Mouse (Mus musculus): Measurements from ENCODE around the gene Il22ra1. TPM values are rescaled to one million over a fixed set of nuclear protein-coding genes. Genes with fewer than 3 reads are reported as not detected.

Il22ra1 gene
- polyA plus RNA-seq, 1 experiment from 2014 or later: not detected

DNA sequence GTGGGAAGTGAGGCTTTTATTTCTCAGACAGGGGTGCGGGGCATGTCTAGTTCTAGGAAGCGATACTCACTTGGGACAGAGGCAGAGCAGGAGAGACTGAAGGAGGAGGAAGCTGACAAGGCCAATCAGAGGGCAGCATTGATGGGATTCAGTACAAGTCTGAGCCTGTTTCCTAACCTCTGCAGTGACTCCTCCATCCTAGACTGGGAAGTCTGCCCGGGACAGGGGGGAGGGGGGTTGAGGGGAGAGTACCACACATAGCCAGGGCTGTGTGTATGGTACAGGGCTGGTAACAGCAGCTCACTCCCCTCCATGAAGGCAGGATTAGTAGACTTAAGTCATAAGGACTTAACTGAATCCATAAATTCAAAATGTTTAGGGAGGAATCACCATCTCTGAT is 52.3 kb downstream of the Il22ra1 start:
- no peak for ATAC-seq (ENCODE audit: low FRiP score)
- no peaks in the 10 kb centered on the region; the same call in 1 of the 2 replicates for H3K4me1 ChIP-seq
- no peak overlapping the region for H3K4me2 ChIP-seq (replicated peaks)
- no peaks in the 10 kb centered on the region for H3K9me3 ChIP-seq (replicated peaks)
- WGBS: 78% methylated on average over 3 of the region's 3 CpGs
- H3K36me3 ChIP-seq: no peaks in the 10 kb centered on the region
- no peaks in the 10 kb centered on the region for H3K27me3 ChIP-seq
- no peak overlapping the region for H3K4me3 ChIP-seq
- no peak overlapping the region for H3K27ac ChIP-seq
- no peak overlapping the region for H3K9ac ChIP-seq

- Histone ChIP-seq H3K9ac (no peak overlapping the region), H3K27me3 (no peaks in the 10 kb centered on the region), H3K9me3 (replicated peaks) (no peaks in the 10 kb centered on the region), H3K4me3 (no peak overlapping the region), H3K4me1 (no peaks in the 10 kb centered on the region; the same call in 1 of the 2 replicates), H3K36me3 (no peaks in the 10 kb centered on the region), H3K4me2 (replicated peaks) (no peak overlapping the region), H3K27ac (no peak overlapping the region)
- ATAC-seq (ENCODE audit: low FRiP score): no peak
- 91% methylated on average over 5 of the region's 5 CpGs for WGBS
Measured at GRCm38 (mm10) chr4:135781304-135781703, 53.3 kb downstream of the Il22ra1 start.

DNA sequence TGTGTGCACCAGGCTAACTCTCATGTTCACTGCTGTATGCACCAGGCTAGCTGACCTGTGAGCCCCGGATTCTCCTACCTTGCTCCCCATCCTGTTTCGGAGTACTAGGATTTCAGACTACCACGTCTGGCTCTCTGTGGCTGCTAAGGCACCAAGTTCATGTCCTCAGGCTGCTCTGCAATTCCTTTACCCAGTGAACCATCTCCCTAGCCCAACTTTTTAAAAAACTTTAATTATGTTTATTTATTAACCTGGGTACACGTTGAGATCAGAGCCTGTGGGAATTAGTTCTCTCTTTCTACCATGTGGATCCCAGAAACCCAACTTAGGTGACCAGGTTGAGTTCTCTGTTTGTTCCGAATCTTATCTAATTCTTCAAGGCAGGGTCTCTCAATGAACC is 58.6 kb downstream of the Il22ra1 start:
- no peak for ATAC-seq (ENCODE audit: low FRiP score)
- no peaks in the 10 kb centered on the region for H3K4me1 ChIP-seq
- no peaks in the 10 kb centered on the region for H3K27me3 ChIP-seq
- 84% methylated on average over 5 of the region's 5 CpGs for WGBS
- no peak overlapping the region for H3K4me3 ChIP-seq
- no peak overlapping the region for H3K9ac ChIP-seq
- no peak overlapping the region for H3K27ac ChIP-seq
- no peaks in the 10 kb centered on the region for H3K9me3 ChIP-seq (replicated peaks)
- no peaks in the 10 kb centered on the region for H3K36me3 ChIP-seq
- H3K4me2 ChIP-seq (replicated peaks): no peak overlapping the region

DNA sequence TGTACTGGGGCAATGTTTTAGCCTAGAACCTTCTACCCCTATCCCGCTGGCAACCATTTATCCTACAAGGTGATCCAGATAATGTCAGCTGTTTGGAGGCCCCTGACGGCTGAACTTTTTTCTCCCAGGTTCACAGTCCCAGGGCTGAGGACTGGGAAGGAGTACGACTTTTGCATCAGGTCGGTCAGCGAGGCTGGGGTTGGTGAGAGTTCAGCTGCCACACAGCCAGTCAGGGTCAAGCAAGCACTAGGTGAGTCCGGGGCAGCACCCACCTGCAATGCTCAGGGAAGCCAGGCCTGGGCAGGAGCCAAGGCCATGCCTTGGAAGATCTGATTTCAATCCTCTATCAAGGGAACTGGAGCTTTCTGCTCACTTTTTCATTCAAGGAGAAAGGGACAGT is 59.3 kb downstream of the Il22ra1 start:
- 85% methylated on average over 6 of the region's 6 CpGs for WGBS
- H3K4me3 ChIP-seq: no peak overlapping the region
- H3K36me3 ChIP-seq: no peaks in the 10 kb centered on the region
- no peaks in the 10 kb centered on the region for H3K4me1 ChIP-seq
- peaks cover 5% of the 10 kb centered on the region for H3K9me3 ChIP-seq (replicated peaks)
- ATAC-seq (ENCODE audit: low FRiP score): no peak
- no peak overlapping the region for H3K9ac ChIP-seq
- H3K27me3 ChIP-seq: no peaks in the 10 kb centered on the region
- H3K4me2 ChIP-seq (replicated peaks): no peak overlapping the region
- no peak overlapping the region for H3K27ac ChIP-seq

- Histone ChIP-seq H3K9ac (no peak overlapping the region), H3K36me3 (no peaks in the 10 kb centered on the region), H3K4me2 (replicated peaks) (no peak overlapping the region), H3K27me3 (no peaks in the 10 kb centered on the region), H3K27ac (no peak overlapping the region), H3K4me1 (no peaks in the 10 kb centered on the region), H3K4me3 (no peak overlapping the region), H3K9me3 (replicated peaks) (peaks cover 6% of the 10 kb centered on the region)
- no peak for ATAC-seq (ENCODE audit: low FRiP score)
- 81% methylated on average over 2 of the region's 2 CpGs for WGBS
Measured at GRCm38 (mm10) chr4:135789135-135789534, 61.2 kb downstream of the Il22ra1 start.

DNA sequence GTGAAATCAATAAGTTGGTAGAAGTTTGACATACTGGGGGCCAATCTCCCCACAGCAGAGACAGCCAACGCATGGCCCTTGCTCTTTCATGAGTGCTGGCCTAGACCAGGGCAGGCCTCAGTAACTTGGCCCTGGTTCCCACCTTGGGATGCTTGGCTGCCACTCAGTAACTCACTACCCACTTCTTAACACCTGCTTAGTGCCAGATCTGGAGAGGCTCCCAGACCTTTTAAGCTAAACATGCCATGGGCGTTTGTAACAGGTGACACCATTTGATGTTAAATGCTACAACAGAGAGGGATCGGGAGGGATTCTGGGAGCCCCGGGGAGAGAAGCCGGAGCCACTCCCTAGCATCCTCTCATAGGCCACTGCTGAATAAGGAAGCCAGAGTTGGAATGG is 64.8 kb downstream of the Il22ra1 start:
- WGBS: 95% methylated on average over 5 of the region's 5 CpGs
- peaks cover under 1% of the 10 kb centered on the region; the same call in 1 of the 2 replicates for H3K4me1 ChIP-seq
- no peak for ATAC-seq (ENCODE audit: low FRiP score)
- H3K4me3 ChIP-seq: no peak overlapping the region
- H3K36me3 ChIP-seq: no peaks in the 10 kb centered on the region
- H3K9me3 ChIP-seq (replicated peaks): peaks cover 6% of the 10 kb centered on the region
- H3K4me2 ChIP-seq (replicated peaks): no peak overlapping the region
- no peaks in the 10 kb centered on the region; the same call in 1 of the 2 replicates for H3K27me3 ChIP-seq
- H3K27ac ChIP-seq: no peak overlapping the region
- no peak overlapping the region for H3K9ac ChIP-seq

GRCm38 (mm10) chr4:135797931-135798330 is 70.0 kb downstream of the Il22ra1 start:
- Histone ChIP-seq H3K27ac (no peak overlapping the region), H3K9me3 (replicated peaks) (no peaks in the 10 kb centered on the region), H3K4me2 (replicated peaks) (no peak overlapping the region), H3K9ac (no peak overlapping the region), H3K4me1 (peaks cover 7% of the 10 kb centered on the region; the same call in 1 of the 2 replicates), H3K4me3 (no peak overlapping the region), H3K27me3 (no peaks in the 10 kb centered on the region; the same call in 1 of the 2 replicates), H3K36me3 (no peaks in the 10 kb centered on the region)
- 32% methylated on average over 11 of the region's 11 CpGs for WGBS
- no peak for ATAC-seq (ENCODE audit: low FRiP score)

- Histone ChIP-seq H3K36me3 (no peaks in the 10 kb centered on the region), H3K4me3 (no peak overlapping the region), H3K9ac (no peak overlapping the region), H3K4me2 (replicated peaks) (no peak overlapping the region), H3K4me1 (peaks cover 7% of the 10 kb centered on the region; the same call in 1 of the 2 replicates), H3K27me3 (no peaks in the 10 kb centered on the region; the same call in 1 of the 2 replicates), H3K27ac (no peak overlapping the region), H3K9me3 (replicated peaks) (0 out of 2 replicates have a peak, but pooled peaks cover 6% of the 10 kb centered on the region)
- ATAC-seq (ENCODE audit: low FRiP score): peak; percentile 29; the same call in 1 of the 2 replicates
- WGBS: 23% methylated on average over 8 of the region's 8 CpGs
Measured at GRCm38 (mm10) chr4:135801543-135801942, 73.6 kb downstream of the Il22ra1 start.

Other genes starting within 250 kb of the Il22ra1 start
- gene Stpg1, start 233.4 kb upstream of the Il22ra1 start, polyA plus RNA-seq (2016; fragmentation: Nextera tagmentation; extraction: Ambion mirVana): 0.56 and 0.71 TPM in 2 replicates
- gene Nipal3, start 233.1 kb upstream of the Il22ra1 start, polyA plus RNA-seq (2016; fragmentation: Nextera tagmentation; extraction: Ambion mirVana): 3.5 and 4.1 TPM in 2 replicates
- gene Grhl3, start 154.5 kb upstream of the Il22ra1 start, polyA plus RNA-seq (2016; fragmentation: Nextera tagmentation; extraction: Ambion mirVana): 3.7 TPM in 2 replicates
- gene Ifnlr1, start 41.9 kb upstream of the Il22ra1 start, polyA plus RNA-seq (2016; fragmentation: Nextera tagmentation; extraction: Ambion mirVana): 0.42 and 0.65 TPM in 2 replicates
- 0.35 and 1.5 TPM in 2 replicates for gene Myom3, start 31.5 kb downstream of the Il22ra1 start, polyA plus RNA-seq (2016; fragmentation: Nextera tagmentation; extraction: Ambion mirVana)
- 312 and 328 TPM in 2 replicates for gene Srsf10, start 127.6 kb downstream of the Il22ra1 start, polyA plus RNA-seq (2016; fragmentation: Nextera tagmentation; extraction: Ambion mirVana)
- 152 and 154 TPM in 2 replicates for gene Pnrc2, start 145.7 kb downstream of the Il22ra1 start, polyA plus RNA-seq (2016; fragmentation: Nextera tagmentation; extraction: Ambion mirVana)
- 0.15 and 0.29 TPM in 2 replicates for gene Cnr2, start 167.2 kb downstream of the Il22ra1 start, polyA plus RNA-seq (2016; fragmentation: Nextera tagmentation; extraction: Ambion mirVana)
- 50.2 and 54.1 TPM in 2 replicates for gene Fuca1, start 192.6 kb downstream of the Il22ra1 start, polyA plus RNA-seq (2016; fragmentation: Nextera tagmentation; extraction: Ambion mirVana)
- 55.6 and 60.2 TPM in 2 replicates for gene Hmgcl, start 218.3 kb downstream of the Il22ra1 start, polyA plus RNA-seq (2016; fragmentation: Nextera tagmentation; extraction: Ambion mirVana)
- 35.3 and 35.5 TPM in 2 replicates for gene Gale, start 235.6 kb downstream of the Il22ra1 start, polyA plus RNA-seq (2016; fragmentation: Nextera tagmentation; extraction: Ambion mirVana)
- 153 and 167 TPM in 2 replicates for gene Lypla2, start 244.5 kb downstream of the Il22ra1 start, polyA plus RNA-seq (2016; fragmentation: Nextera tagmentation; extraction: Ambion mirVana)

All from hindbrain, embryonic 12.5 days (tissue).